ENCODE assay signal across 8 mouse cellular contexts in genomic region chr17:27621705-27622531, GRCm38 (mm10). TPM values are rescaled to one million over a fixed set of nuclear protein-coding genes. Genes with fewer than 3 reads are reported as not detected.
A peak's percentile ranks its signal among the peaks of the same experiment; 100 is the strongest.
DNase-seq lines count a peak whose midpoint lies in the region; ATAC-seq and TF ChIP-seq lines count a peak whose summit lies in the region.

No protein-coding gene starts in this region.

- WGBS in thymus, adult 2 months: 1% methylated on average over 23 of the region's 23 CpGs
- 2% methylated on average over 23 of the region's 23 CpGs for WGBS in hindbrain, embryonic 13.5 days

- peaks cover 12% of the 10 kb centered on the region for H3K4me1 ChIP-seq in thymus, adult 2 months (replicated peaks; ENCODE audit: control insufficient read depth, insufficient read depth, low read length)
- H3K4me1 ChIP-seq in hindbrain, embryonic 13.5 days (replicated peaks): peaks cover 41% of the 10 kb centered on the region

- peak; percentile 44 for DNase-seq in adrenal gland, adult 2 months
- no peak for DNase-seq in adrenal gland, postnatal 25 days
- DNase-seq in thymus, adult 2 months: no peak
- DNase-seq in thymus, postnatal 14 days: no peak
- DNase-seq in c-Kit-positive CD71-positive TER-119-positive erythroid progenitor cells, embryonic 14.5 days (ENCODE audit: low spot score): no peak

- no peaks in the 10 kb centered on the region for H3K36me3 ChIP-seq in thymus, adult 2 months (ENCODE audit: control insufficient read depth, insufficient read depth, low read length)
- peaks cover 16% of the 10 kb centered on the region for H3K36me3 ChIP-seq in hindbrain, embryonic 13.5 days

- H3K27ac ChIP-seq in thymus, adult 2 months (ENCODE audit: control insufficient read depth, insufficient read depth, low read length): no peak overlapping the region
- peak overlapping the region; percentile 99 for H3K27ac ChIP-seq in hindbrain, embryonic 13.5 days

- TF ChIP-seq POLR2A in thymus, adult 2 months (IDR thresholded peaks at IDR 0.05; ENCODE audit: control insufficient read depth, extremely low read depth, insufficient read depth, low read length, poor library complexity): no peak

- peak overlapping the region; percentile 37 for H3K4me3 ChIP-seq in thymus, adult 2 months (ENCODE audit: control insufficient read depth, insufficient read depth, low read length)
- peak overlapping the region; percentile 94 for H3K4me3 ChIP-seq in hindbrain, embryonic 13.5 days

- no peak for ATAC-seq in hindbrain, embryonic 13.5 days (ENCODE audit: low FRiP score)
- peak; percentile 56 for ATAC-seq in megakaryocyte progenitor cell, adult 5-6 weeks (replicated peaks; ENCODE audit: poor library complexity)
- ATAC-seq in megakaryocyte-erythroid progenitor cell, adult 5-6 weeks (replicated peaks; ENCODE audit: low FRiP score, low TSS enrichment, poor library complexity, severe bottlenecking): no peak

- H3K27me3 ChIP-seq in thymus, adult 2 months (ENCODE audit: control insufficient read depth, insufficient read depth, low read length): no peaks in the 10 kb centered on the region
- no peaks in the 10 kb centered on the region for H3K27me3 ChIP-seq in hindbrain, embryonic 13.5 days

- TF ChIP-seq CTCF in thymus, adult 2 months (IDR thresholded peaks at IDR 0.05; ENCODE audit: borderline replicate concordance, control insufficient read depth, extremely low read depth, insufficient read depth, low read length, poor library complexity): no peak

- H3K9ac ChIP-seq in hindbrain, embryonic 13.5 days: peak overlapping the region; percentile 99

- no peaks in the 10 kb centered on the region for H3K9me3 ChIP-seq in hindbrain, embryonic 13.5 days

- peak overlapping the region; percentile 86 for H3K4me2 ChIP-seq in hindbrain, embryonic 13.5 days

RNA-seq across cellular contexts. Expression of gene Nudt3, which starts 1.4 kb away (rescaled TPM):
- total RNA-seq in adrenal gland, adult 2 months (2021): 100 to 1,000 TPM; 152 to 217 TPM
- polyA plus RNA-seq in adrenal gland, adult 2 months (2012; rRNA removed): 114 and 124 TPM in 2 replicates
- total RNA-seq in adrenal gland, postnatal 25 days (2021): 194 and 219 TPM in 2 replicates
- 86.3 and 110 TPM in 2 replicates for polyA plus RNA-seq in thymus, adult 2 months (2012; rRNA removed)
- polyA plus RNA-seq in hindbrain, embryonic 13.5 days (2015; fragmentation: Nextera tagmentation; extraction: Ambion mirVana): 225 and 235 TPM in 2 replicates
- total RNA-seq in megakaryocyte progenitor cell, adult 5-6 weeks (2015): 70.9 and 74.6 TPM in 2 replicates
- total RNA-seq in megakaryocyte progenitor cell, adult 5-6 weeks (2017): 171 and 186 TPM in 2 replicates
- total RNA-seq in megakaryocyte-erythroid progenitor cell, adult 5-6 weeks (2014; fragmentation: Nextera tagmentation): 78.3 and 78.9 TPM in 2 replicates
- 143 and 144 TPM in 2 replicates for total RNA-seq in megakaryocyte-erythroid progenitor cell, adult 5-6 weeks (2017)

RNA-seq across cellular contexts. Expression of gene RPS10-NUDT3, which starts 13.1 kb away (rescaled TPM):
- not detected for total RNA-seq in adrenal gland, adult 2 months (2021)
- not detected in 2 replicates for polyA plus RNA-seq in adrenal gland, adult 2 months (2012; rRNA removed)
- not detected in 2 replicates for total RNA-seq in adrenal gland, postnatal 25 days (2021)
- polyA plus RNA-seq in thymus, adult 2 months (2012; rRNA removed): not detected in 2 replicates
- not detected in 2 replicates for polyA plus RNA-seq in hindbrain, embryonic 13.5 days (2015; fragmentation: Nextera tagmentation; extraction: Ambion mirVana)
- total RNA-seq in megakaryocyte progenitor cell, adult 5-6 weeks (2015): not detected in 2 replicates
- not detected in 2 replicates for total RNA-seq in megakaryocyte progenitor cell, adult 5-6 weeks (2017)
- total RNA-seq in megakaryocyte-erythroid progenitor cell, adult 5-6 weeks (2014; fragmentation: Nextera tagmentation): not detected in 2 replicates
- not detected in 2 replicates for total RNA-seq in megakaryocyte-erythroid progenitor cell, adult 5-6 weeks (2017)

RNA-seq across cellular contexts. Expression of gene Rps10, which starts 14.6 kb away (rescaled TPM):
- 1,000 to 10,000 TPM; 1,036 to 1,116 TPM for total RNA-seq in adrenal gland, adult 2 months (2021)
- 886 and 939 TPM in 2 replicates for polyA plus RNA-seq in adrenal gland, adult 2 months (2012; rRNA removed)
- total RNA-seq in adrenal gland, postnatal 25 days (2021): 894 and 1,002 TPM in 2 replicates
- 1,664 and 2,025 TPM in 2 replicates for polyA plus RNA-seq in thymus, adult 2 months (2012; rRNA removed)
- 565 and 583 TPM in 2 replicates for polyA plus RNA-seq in hindbrain, embryonic 13.5 days (2015; fragmentation: Nextera tagmentation; extraction: Ambion mirVana)
- total RNA-seq in megakaryocyte progenitor cell, adult 5-6 weeks (2015): 2,101 and 2,175 TPM in 2 replicates
- 2,717 and 3,085 TPM in 2 replicates for total RNA-seq in megakaryocyte progenitor cell, adult 5-6 weeks (2017)
- total RNA-seq in megakaryocyte-erythroid progenitor cell, adult 5-6 weeks (2014; fragmentation: Nextera tagmentation): 2,733 and 3,098 TPM in 2 replicates
- 2,912 and 3,218 TPM in 2 replicates for total RNA-seq in megakaryocyte-erythroid progenitor cell, adult 5-6 weeks (2017)

RNA-seq across cellular contexts. Expression of gene Pacsin1, which starts 33.4 kb away (rescaled TPM):
- 1 to 10 TPM; 2.5 to 5.6 TPM for total RNA-seq in adrenal gland, adult 2 months (2021)
- polyA plus RNA-seq in adrenal gland, adult 2 months (2012; rRNA removed): 3.0 and 3.8 TPM in 2 replicates
- total RNA-seq in adrenal gland, postnatal 25 days (2021): 3.9 TPM in 2 replicates
- 24.0 and 24.7 TPM in 2 replicates for polyA plus RNA-seq in thymus, adult 2 months (2012; rRNA removed)
- 27.9 and 31.0 TPM in 2 replicates for polyA plus RNA-seq in hindbrain, embryonic 13.5 days (2015; fragmentation: Nextera tagmentation; extraction: Ambion mirVana)
- not detected in 2 replicates for total RNA-seq in megakaryocyte progenitor cell, adult 5-6 weeks (2015)
- 0.47 TPM in 1 of 2 replicates, not detected in the other for total RNA-seq in megakaryocyte progenitor cell, adult 5-6 weeks (2017)
- 0.64 TPM in 1 of 2 replicates, not detected in the other for total RNA-seq in megakaryocyte-erythroid progenitor cell, adult 5-6 weeks (2014; fragmentation: Nextera tagmentation)
- 0.11 TPM in 1 of 2 replicates, not detected in the other for total RNA-seq in megakaryocyte-erythroid progenitor cell, adult 5-6 weeks (2017)

RNA-seq across cellular contexts. Expression of gene AI413582, which starts 56.4 kb away (rescaled TPM):
- total RNA-seq in adrenal gland, adult 2 months (2021): 10 to 100 TPM; 28.0 to 35.9 TPM
- polyA plus RNA-seq in adrenal gland, adult 2 months (2012; rRNA removed): 64.8 and 65.5 TPM in 2 replicates
- total RNA-seq in adrenal gland, postnatal 25 days (2021): 12.7 and 27.6 TPM in 2 replicates
- polyA plus RNA-seq in thymus, adult 2 months (2012; rRNA removed): 89.4 and 120 TPM in 2 replicates
- 43.5 and 44.8 TPM in 2 replicates for polyA plus RNA-seq in hindbrain, embryonic 13.5 days (2015; fragmentation: Nextera tagmentation; extraction: Ambion mirVana)
- 31.0 and 31.6 TPM in 2 replicates for total RNA-seq in megakaryocyte progenitor cell, adult 5-6 weeks (2015)
- 32.3 and 46.0 TPM in 2 replicates for total RNA-seq in megakaryocyte progenitor cell, adult 5-6 weeks (2017)
- 14.3 and 20.0 TPM in 2 replicates for total RNA-seq in megakaryocyte-erythroid progenitor cell, adult 5-6 weeks (2014; fragmentation: Nextera tagmentation)
- total RNA-seq in megakaryocyte-erythroid progenitor cell, adult 5-6 weeks (2017): 7.0 and 8.7 TPM in 2 replicates
